Mouse (Mus musculus) olfactory bulb, adult 2 months (tissue): ENCODE measurements around the gene Zfp277.

Experiments
- CTCF ChIP-seq: fragments of 200-500 bp; IDR thresholded peaks from 2 replicates; pipeline ENCODE4 v1.5.1; 2012; ENCODE audit warnings: low read depth, mild to moderate bottlenecking, low read length, moderate library complexity; ENCODE audit not compliant: insufficient read depth
- POLR2A ChIP-seq: fragments of 200-500 bp; IDR thresholded peaks from 2 replicates; pipeline ENCODE4 v1.6.1; 2012; ENCODE audit warnings: mild to moderate bottlenecking, low read depth, low read length, moderate library complexity; ENCODE audit not compliant: insufficient read depth

DNA sequence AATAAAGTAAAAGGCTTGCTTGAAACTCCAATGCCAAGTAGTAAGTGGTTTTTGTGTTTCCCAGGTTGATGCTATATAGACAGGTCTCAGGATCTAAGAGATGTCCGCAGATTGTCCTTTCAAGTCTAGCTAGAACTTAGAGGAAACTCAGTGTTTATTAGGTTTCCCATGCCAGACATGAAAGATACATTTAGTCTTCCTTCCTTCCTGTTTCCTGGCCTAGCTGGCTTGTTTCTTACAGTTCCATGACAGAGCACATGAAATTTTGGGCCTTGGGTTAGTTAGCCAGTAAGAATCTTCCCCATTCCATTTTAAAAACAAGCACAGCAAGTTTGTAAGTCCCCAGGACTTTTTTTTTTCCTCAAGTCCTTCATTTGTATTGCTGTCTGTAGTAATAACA lies 39.5 kb upstream of the Zfp277 start:
- TF ChIP-seq POLR2A (no peak), CTCF (no peak)
